Mouse (Mus musculus) G1E (cell line): Measurements from ENCODE around the gene Pcdh15.

ENCODE experiments used
- CTCF ChIP-seq: IDR thresholded peaks from 2 replicates; pipeline ENCODE4 v1.5.1; 2012; ENCODE audit warnings: low read depth, low read length, inconsistent platforms, mixed read lengths
- GATA1 ChIP-seq: IDR thresholded peaks from 2 replicates; pipeline ENCODE4 v1.6.1; 2012; ENCODE audit warnings: borderline replicate concordance, low read length, inconsistent platforms, mixed read lengths
- POLR2AphosphoS5 ChIP-seq: IDR thresholded peaks from 2 replicates; pipeline ENCODE4 v1.6.1; 2012; ENCODE audit warnings: low read depth, low read length, inconsistent platforms; ENCODE audit not compliant: insufficient replicate concordance

GRCm38 (mm10) chr10:74086653-74087052 lies 987.5 kb downstream of the Pcdh15 start:
- TF ChIP-seq CTCF (no peak), POLR2AphosphoS5 (no peak), GATA1 (no peak)
